Mouse (Mus musculus): ENCODE measurements around the gene Vps18. TPM values are rescaled to one million over a fixed set of nuclear protein-coding genes. Genes with fewer than 3 reads are reported as not detected.

Gene Vps18
- 1.1 and 2.1 TPM in 2 replicates for total RNA-seq (2015; ENCODE audit: low replicate concordance)
- 3.7 and 4.1 TPM in 2 replicates for total RNA-seq (2017; ENCODE audit: low replicate concordance)

DNA sequence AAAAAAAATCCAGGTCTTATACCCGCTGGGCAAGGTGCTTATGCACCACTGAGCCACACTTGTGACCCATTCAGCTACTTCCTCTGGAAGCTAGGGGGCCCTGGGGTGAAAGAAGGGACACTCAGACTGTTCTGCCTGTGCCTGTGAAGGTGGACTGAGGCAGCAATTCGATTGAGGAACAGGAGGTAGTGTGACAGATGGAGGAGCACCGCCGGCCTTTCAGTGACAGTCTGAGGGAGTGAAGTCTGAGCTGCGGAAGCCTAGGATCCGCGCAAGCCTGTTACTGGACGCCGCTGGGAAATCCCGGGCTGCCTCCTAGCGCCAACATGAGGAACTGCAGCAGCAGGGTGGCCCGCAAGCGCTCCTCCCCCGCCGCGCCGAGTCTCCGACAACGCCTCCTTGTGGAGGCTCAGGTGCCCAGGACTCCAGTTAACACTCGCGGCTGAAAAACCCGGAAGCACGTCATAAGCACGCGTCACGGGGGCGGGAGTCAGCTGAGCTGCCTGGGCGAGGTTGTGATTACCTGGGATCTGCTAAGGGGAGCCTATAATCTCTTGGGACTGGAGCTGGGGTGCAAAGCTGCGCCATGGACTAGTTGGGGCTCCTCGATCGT, at the start of gene Vps18:
Vps18 (plus strand) TSS at position 471 of the 613 bp plus-strand sequence.
- peak; percentile 97 for ATAC-seq (replicated peaks; ENCODE audit: low FRiP score, poor library complexity, severe bottlenecking)

- no peak for ATAC-seq (replicated peaks; ENCODE audit: low FRiP score, poor library complexity, severe bottlenecking)
Observed at GRCm38 (mm10) chr2:119240075-119240818, 48.3 kb upstream of the Vps18 start.

DNA sequence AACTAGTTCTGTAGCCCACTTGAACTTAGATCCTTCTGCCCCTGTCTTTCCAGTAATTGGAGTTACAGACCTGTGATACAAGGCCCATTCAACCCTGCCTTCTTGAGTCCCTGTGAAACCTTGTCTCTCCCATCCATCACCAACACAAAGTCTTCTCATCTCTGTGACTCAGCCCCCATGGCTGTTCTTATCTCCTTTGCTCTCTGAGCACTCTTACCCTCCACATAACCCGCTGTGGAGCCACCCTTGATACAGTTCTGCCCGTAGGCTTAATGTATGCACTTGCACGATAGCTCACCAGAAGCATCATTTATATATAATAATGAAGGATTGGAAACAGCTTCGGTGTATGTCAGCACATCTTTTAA, 47.7 kb upstream of the Vps18 start:
- ATAC-seq (replicated peaks; ENCODE audit: low FRiP score, poor library complexity, severe bottlenecking): no peak

DNA sequence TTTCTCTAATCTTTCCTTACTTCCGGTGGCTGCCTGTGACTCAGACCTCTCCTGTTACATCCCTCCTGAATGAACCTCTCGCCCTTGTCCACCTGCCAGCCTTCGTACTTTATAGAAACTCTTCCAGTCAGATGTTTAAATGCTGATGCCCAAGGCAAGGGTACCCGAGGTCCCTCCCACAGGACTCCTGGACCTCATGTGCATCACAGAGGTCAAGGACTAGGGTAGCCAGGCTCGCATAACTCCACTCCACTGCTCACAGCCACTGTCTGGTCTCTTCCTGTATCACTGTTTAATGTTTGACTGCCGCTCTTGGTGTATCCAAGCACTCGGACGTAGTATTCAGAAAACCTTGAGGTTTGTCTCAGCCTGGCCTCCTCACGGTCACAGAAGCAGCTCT, 46.0 kb upstream of the Vps18 start:
- no peak for ATAC-seq (replicated peaks; ENCODE audit: low FRiP score, poor library complexity, severe bottlenecking)

GRCm38 (mm10) chr2:119245246-119245645, 43.3 kb upstream of the Vps18 start:
- no peak for ATAC-seq (replicated peaks; ENCODE audit: low FRiP score, poor library complexity, severe bottlenecking)

DNA sequence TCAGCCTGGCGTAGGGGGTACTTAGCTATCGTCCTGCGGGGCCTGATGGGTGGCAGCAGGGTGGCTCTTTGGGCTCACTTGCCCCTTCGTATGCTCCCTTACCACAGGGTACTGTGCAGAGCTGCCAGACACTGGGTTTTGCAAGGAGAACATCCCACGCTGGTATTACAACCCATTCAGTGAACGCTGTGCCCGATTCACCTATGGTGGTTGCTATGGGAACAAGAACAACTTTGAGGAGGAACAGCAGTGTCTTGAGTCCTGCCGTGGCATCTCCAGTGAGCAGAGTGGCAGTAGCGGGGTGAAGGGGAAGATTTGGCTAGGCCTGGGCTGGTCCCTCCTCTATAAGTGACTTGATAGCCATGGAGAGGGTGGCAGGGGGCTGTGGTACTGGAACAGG, 40.6 kb upstream of the Vps18 start:
- no peak for ATAC-seq (replicated peaks; ENCODE audit: low FRiP score, poor library complexity, severe bottlenecking)

GRCm38 (mm10) chr2:119249592-119250061, 38.9 kb upstream of the Vps18 start:
- ATAC-seq (replicated peaks; ENCODE audit: low FRiP score, poor library complexity, severe bottlenecking): no peak

DNA sequence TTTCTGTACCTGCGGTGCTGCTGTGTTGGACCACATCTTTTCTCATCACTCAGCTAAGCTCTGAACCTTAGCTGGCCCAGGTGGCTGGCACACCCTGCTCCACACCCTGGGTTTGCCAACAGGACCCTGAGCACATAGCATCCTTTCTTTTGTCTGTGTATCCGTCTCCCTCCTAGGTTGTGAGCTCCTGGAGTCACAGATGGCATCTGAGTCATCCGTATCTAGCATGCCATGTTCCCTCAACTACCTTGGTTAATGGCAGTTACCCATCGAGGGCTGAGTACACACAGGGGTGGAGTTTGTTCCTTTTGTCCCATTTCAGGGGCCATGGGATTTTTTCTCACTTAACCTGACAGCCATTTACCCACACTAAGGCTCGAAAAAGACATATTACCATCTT, 38.2 kb upstream of the Vps18 start:
- no peak for ATAC-seq (replicated peaks; ENCODE audit: low FRiP score, poor library complexity, severe bottlenecking)

- peak; percentile 77 for ATAC-seq (replicated peaks; ENCODE audit: low FRiP score, poor library complexity, severe bottlenecking)
Observed at GRCm38 (mm10) chr2:119250826-119251478, 37.6 kb upstream of the Vps18 start.

- ATAC-seq (replicated peaks; ENCODE audit: low FRiP score, poor library complexity, severe bottlenecking): no peak
Observed at GRCm38 (mm10) chr2:119254976-119255375, 33.6 kb upstream of the Vps18 start.

DNA sequence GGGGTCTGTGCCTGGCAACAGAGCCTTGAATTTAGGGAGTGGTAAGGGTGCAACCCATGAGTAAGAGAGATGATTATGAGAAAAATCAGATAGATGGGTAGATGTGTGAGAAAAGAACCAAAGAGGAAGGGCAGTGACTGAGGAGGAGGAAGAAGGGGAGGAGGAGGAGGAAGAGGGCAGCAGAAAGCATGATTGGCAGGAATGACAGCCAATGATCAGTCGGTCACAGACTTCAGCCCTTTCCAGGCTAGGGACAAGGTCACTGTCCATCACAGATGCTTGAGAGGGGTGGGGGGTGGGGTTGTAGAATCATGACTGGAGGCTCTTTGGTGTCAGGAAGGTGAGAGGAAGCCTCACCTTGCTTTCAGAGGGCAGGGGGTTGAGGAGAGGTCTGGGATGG, 28.0 kb upstream of the Vps18 start:
- ATAC-seq (replicated peaks; ENCODE audit: low FRiP score, poor library complexity, severe bottlenecking): no peak

DNA sequence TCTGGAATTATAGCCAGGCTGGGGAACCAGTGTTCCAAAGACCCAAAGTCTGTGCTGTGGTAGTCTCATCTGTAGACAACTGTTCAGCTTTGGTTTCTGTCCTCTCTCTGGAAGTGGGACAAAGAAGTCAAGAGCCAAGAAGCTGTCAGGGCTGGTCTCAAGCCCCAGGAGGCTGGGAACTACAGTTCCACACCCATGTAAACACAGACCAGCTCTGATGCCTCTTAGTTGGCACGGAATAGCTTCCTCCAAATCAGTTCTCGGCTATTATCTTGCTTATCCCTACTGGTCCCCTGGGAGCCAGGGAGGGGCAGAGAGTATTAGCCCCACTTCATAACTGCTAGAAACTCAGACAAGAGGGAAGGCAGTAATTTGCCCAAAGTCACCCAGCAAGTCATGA, 27.2 kb upstream of the Vps18 start:
- no peak for ATAC-seq (replicated peaks; ENCODE audit: low FRiP score, poor library complexity, severe bottlenecking)

GRCm38 (mm10) chr2:119262978-119263377, 25.6 kb upstream of the Vps18 start:
- ATAC-seq (replicated peaks; ENCODE audit: low FRiP score, poor library complexity, severe bottlenecking): no peak

DNA sequence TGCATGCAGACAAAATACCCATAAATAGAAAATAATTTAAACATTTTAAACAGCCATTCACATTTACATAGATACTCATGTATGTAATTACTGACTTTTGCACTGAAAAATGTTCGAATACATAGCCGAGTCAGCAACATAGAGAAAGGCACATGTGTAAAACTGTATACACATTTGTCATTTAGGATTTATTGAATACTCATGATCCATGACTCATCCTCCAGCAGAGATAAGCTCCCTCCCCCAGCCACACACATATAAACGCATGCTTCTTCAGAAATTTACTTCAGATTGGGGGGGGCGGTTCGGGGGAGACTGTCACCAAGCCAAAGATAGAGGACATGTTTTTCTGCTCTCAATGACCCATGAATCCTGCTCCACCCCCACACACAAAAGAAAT, 24.7 kb upstream of the Vps18 start:
- ATAC-seq (replicated peaks; ENCODE audit: low FRiP score, poor library complexity, severe bottlenecking): no peak

- ATAC-seq (replicated peaks; ENCODE audit: low FRiP score, poor library complexity, severe bottlenecking): no peak
Observed at GRCm38 (mm10) chr2:119270286-119270642, 18.3 kb upstream of the Vps18 start.

GRCm38 (mm10) chr2:119270643-119271331, 17.8 kb upstream of the Vps18 start, which contains the start of gene Rhov:
TSS of gene Rhov (minus strand) at chr2:119271272.
- peak; percentile 77 for ATAC-seq (replicated peaks; ENCODE audit: low FRiP score, poor library complexity, severe bottlenecking)

GRCm38 (mm10) chr2:119274126-119274525, 14.4 kb upstream of the Vps18 start:
- no peak for ATAC-seq (replicated peaks; ENCODE audit: low FRiP score, poor library complexity, severe bottlenecking)

DNA sequence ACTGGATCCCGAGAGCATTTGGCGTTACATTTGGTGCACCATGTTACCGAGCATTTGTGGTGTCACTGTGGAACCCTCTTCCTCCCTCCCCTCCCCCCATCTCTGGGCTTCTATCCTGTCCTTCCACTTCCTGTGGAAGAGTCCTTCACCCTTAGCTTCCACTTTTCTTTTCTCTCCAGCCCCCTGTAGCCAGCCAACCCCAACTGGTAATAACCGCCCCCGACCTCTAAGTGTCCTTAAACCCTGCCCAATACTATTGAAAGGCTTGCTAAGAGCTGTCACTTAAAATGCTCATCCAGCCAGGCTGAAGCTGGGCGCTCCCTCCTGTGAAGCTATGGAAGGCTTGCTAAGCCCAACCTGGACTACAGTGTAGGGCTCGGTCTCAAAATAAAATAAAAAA, 11.6 kb upstream of the Vps18 start:
- ATAC-seq (replicated peaks; ENCODE audit: low FRiP score, poor library complexity, severe bottlenecking): no peak

GRCm38 (mm10) chr2:119277810-119278209, 10.7 kb upstream of the Vps18 start:
- ATAC-seq (replicated peaks; ENCODE audit: low FRiP score, poor library complexity, severe bottlenecking): no peak

GRCm38 (mm10) chr2:119281899-119282565, 6.5 kb upstream of the Vps18 start:
- no peak for ATAC-seq (replicated peaks; ENCODE audit: low FRiP score, poor library complexity, severe bottlenecking)
